Mouse (Mus musculus): ENCODE results near the gene Entpd1. TPM values are rescaled to one million over a fixed set of nuclear protein-coding genes. Genes with fewer than 3 reads are reported as not detected.
"Not testable (repeated sequence)": the region's sequence is repeated elsewhere in the genome, so short reads cannot be mapped to it uniquely, and the experiment has no call there.

Gene Entpd1
- polyA plus RNA-seq, 1 experiment from 2014 or later = 8.1 TPM

GRCm38 (mm10) chr19:40589530-40589880, 22.7 kb upstream of the Entpd1 start:
- Histone ChIP-seq H3K27me3 (no peaks in the 10 kb centered on the region), H3K36me3 (peaks cover 14% of the 10 kb centered on the region; the same call in 1 of the 2 replicates), H3K27ac (replicated peaks) (peak overlapping the region; percentile 76), H3K4me1 (replicated peaks) (peaks cover 21% of the 10 kb centered on the region), H3K9me3 (no peaks in the 10 kb centered on the region), H3K9ac (peak overlapping the region; percentile 87), H3K4me3 (peak overlapping the region; percentile 86), H3K4me2 (peak overlapping the region; percentile 80)
- no peak for ATAC-seq (ENCODE audit: low read depth)
- WGBS = 0% methylated on average over 10 of the region's 10 CpGs

DNA sequence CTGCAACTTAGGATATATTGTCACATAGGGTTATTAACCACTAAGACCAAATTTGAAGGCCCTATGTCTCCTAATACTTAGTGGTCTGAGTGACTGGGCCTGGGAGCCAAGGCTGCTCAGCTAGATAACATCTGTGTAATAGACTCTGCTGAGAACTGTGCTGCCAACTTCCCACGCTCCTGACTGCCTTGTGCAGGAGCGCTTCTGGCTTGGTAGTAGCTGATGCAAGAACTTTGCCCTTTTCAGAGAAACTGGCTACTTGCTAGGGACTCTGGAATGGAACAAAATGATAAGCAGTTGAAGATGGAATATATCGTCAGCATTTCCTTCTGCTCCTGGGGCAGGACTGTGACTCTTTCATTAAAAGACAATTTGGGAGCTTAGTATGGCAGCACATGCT, 16.9 kb upstream of the Entpd1 start:
- H3K9ac ChIP-seq = no peak overlapping the region
- H3K27me3 ChIP-seq = no peaks in the 10 kb centered on the region
- ATAC-seq (ENCODE audit: low read depth) = no peak
- no peaks in the 10 kb centered on the region for H3K9me3 ChIP-seq
- H3K4me1 ChIP-seq (replicated peaks) = no peaks in the 10 kb centered on the region
- no peak overlapping the region for H3K4me2 ChIP-seq
- H3K36me3 ChIP-seq = peaks cover 34% of the 10 kb centered on the region
- no peak overlapping the region for H3K27ac ChIP-seq (replicated peaks)
- H3K4me3 ChIP-seq = no peak overlapping the region
- WGBS = 91% methylated on average over 3 of the region's 3 CpGs

GRCm38 (mm10) chr19:40595831-40596230, 16.3 kb upstream of the Entpd1 start:
- no peaks in the 10 kb centered on the region for H3K27me3 ChIP-seq
- H3K9ac ChIP-seq = no peak overlapping the region
- 90% methylated on average over 8 of the region's 8 CpGs for WGBS
- no peak overlapping the region for H3K4me2 ChIP-seq
- no peak for ATAC-seq (ENCODE audit: low read depth)
- H3K36me3 ChIP-seq = peaks cover 34% of the 10 kb centered on the region
- no peak overlapping the region for H3K27ac ChIP-seq (replicated peaks)
- no peaks in the 10 kb centered on the region for H3K9me3 ChIP-seq
- no peaks in the 10 kb centered on the region for H3K4me1 ChIP-seq (replicated peaks)
- no peak overlapping the region for H3K4me3 ChIP-seq

GRCm38 (mm10) chr19:40600846-40601245, 11.3 kb upstream of the Entpd1 start:
- not testable (repeated sequence) for H3K4me2 ChIP-seq; H3K4me3 ChIP-seq; H3K27me3 ChIP-seq; H3K4me1 ChIP-seq (replicated peaks); H3K9me3 ChIP-seq; H3K9ac ChIP-seq; H3K27ac ChIP-seq (replicated peaks); ATAC-seq (ENCODE audit: low read depth)
- 90% methylated on average over 5 of the region's 5 CpGs for WGBS
- H3K36me3 ChIP-seq = peaks cover 39% of the 10 kb centered on the region

DNA sequence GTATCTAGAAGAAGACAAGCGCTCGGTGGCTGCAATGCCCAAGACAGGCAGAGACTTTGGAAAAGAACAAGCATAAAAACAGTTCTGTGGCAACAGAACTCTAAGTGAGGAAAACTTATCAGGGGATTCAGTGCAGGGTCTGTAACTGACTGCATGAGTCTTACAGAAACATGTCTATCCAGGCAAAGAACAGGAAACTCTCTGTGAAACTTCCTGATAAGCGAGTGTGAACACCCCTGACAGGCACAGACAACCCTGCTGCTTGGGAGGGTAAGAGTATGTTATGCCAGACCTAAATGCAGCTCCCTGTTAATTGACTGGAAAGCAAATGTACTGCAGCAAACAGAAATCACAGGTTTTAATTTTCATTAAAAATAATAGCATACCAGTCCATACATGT, 10.3 kb upstream of the Entpd1 start:
- ATAC-seq (ENCODE audit: low read depth) = no peak
- Histone ChIP-seq H3K4me1 (replicated peaks) (no peaks in the 10 kb centered on the region), H3K4me3 (no peak overlapping the region), H3K27me3 (no peaks in the 10 kb centered on the region), H3K9ac (no peak overlapping the region), H3K9me3 (no peaks in the 10 kb centered on the region), H3K36me3 (peaks cover 43% of the 10 kb centered on the region), H3K4me2 (no peak overlapping the region), H3K27ac (replicated peaks) (no peak overlapping the region)
- WGBS = 97% methylated on average over 3 of the region's 3 CpGs

DNA sequence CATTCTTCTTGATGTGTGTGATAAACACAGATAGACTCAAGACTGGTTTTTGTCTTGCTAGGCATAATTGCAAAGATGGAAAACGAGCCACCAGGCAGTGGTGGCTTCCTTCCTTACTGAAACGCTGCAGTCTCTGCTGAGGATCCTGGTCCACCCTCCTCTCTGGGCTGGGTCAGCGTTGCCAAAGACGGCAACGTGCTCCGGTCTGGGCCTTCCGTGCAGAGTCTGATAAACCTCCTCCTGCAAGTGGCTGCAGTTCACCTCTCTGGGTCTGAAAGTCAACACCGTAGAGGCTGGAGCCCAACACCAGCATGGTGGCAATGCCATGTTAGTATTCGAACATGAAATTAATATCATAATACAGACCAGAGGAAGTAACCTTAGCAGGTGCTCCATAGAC, 7.0 kb upstream of the Entpd1 start:
- WGBS = 95% methylated on average over 9 of the region's 9 CpGs

GRCm38 (mm10) chr19:40607676-40608075, 4.5 kb upstream of the Entpd1 start:
- WGBS = 94% methylated on average over 6 of the region's 6 CpGs
- Histone ChIP-seq H3K27ac (replicated peaks) (no peak overlapping the region), H3K9ac (no peak overlapping the region), H3K4me1 (replicated peaks) (peaks cover 12% of the 10 kb centered on the region), H3K9me3 (no peaks in the 10 kb centered on the region), H3K27me3 (no peaks in the 10 kb centered on the region), H3K36me3 (peaks cover 60% of the 10 kb centered on the region), H3K4me2 (no peak overlapping the region), H3K4me3 (no peak overlapping the region)
- no peak for ATAC-seq (ENCODE audit: low read depth)

More for the DNA sequence above, 7.0 kb upstream of the Entpd1 start:
- no peaks in the 10 kb centered on the region for H3K4me1 ChIP-seq (replicated peaks)
- no peak overlapping the region for H3K9ac ChIP-seq
- no peak overlapping the region for H3K4me3 ChIP-seq
- H3K36me3 ChIP-seq = peaks cover 62% of the 10 kb centered on the region
- ATAC-seq (ENCODE audit: low read depth) = no peak
- no peaks in the 10 kb centered on the region for H3K27me3 ChIP-seq
- H3K4me2 ChIP-seq = no peak overlapping the region
- no peak overlapping the region for H3K27ac ChIP-seq (replicated peaks)
- H3K9me3 ChIP-seq = no peaks in the 10 kb centered on the region

GRCm38 (mm10) chr19:40614811-40615210, 2.6 kb downstream of the Entpd1 start:
- 84% methylated on average over 7 of the region's 7 CpGs for WGBS
- H3K4me3 ChIP-seq = no peak overlapping the region
- peaks cover 12% of the 10 kb centered on the region for H3K4me1 ChIP-seq (replicated peaks)
- no peak for ATAC-seq (ENCODE audit: low read depth)
- H3K36me3 ChIP-seq = no peaks in the 10 kb centered on the region
- H3K9me3 ChIP-seq = no peaks in the 10 kb centered on the region
- H3K27ac ChIP-seq (replicated peaks) = no peak overlapping the region
- no peaks in the 10 kb centered on the region for H3K27me3 ChIP-seq
- H3K4me2 ChIP-seq = no peak overlapping the region
- no peak overlapping the region for H3K9ac ChIP-seq

GRCm38 (mm10) chr19:40616021-40616420, 3.9 kb downstream of the Entpd1 start:
- Histone ChIP-seq H3K9ac (no peak overlapping the region), H3K4me2 (no peak overlapping the region), H3K4me3 (no peak overlapping the region), H3K9me3 (no peaks in the 10 kb centered on the region), H3K27me3 (no peaks in the 10 kb centered on the region), H3K4me1 (replicated peaks) (peaks cover 6% of the 10 kb centered on the region), H3K27ac (replicated peaks) (no peak overlapping the region), H3K36me3 (no peaks in the 10 kb centered on the region)
- no peak for ATAC-seq (ENCODE audit: low read depth)
- WGBS = 88% methylated on average over 7 of the region's 7 CpGs

DNA sequence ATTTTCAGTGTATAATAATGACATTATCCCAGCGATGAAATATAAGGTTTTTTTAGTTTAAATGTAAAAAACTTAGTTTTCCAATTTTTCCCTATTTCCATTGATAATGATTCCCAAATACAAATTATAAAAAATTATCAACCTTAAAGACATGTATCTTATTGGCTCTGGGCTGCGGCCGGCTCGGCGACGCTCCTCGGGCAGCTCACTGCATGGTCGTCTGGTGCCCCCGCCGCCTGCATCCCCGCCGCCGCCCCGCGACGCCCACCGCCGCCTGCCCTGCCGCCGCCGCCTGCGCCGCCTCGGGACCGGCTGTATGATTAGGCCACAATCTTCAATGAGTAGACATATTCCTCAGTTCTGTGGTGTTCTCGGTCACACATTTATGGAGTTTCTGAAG, 9.4 kb downstream of the Entpd1 start:
- not testable (repeated sequence) for H3K9ac ChIP-seq; H3K4me2 ChIP-seq; H3K27me3 ChIP-seq; ATAC-seq (ENCODE audit: low read depth); H3K4me3 ChIP-seq; H3K4me1 ChIP-seq (replicated peaks); H3K9me3 ChIP-seq; H3K27ac ChIP-seq (replicated peaks); H3K36me3 ChIP-seq
- 62% methylated on average over 13 of the region's 26 CpGs for WGBS

DNA sequence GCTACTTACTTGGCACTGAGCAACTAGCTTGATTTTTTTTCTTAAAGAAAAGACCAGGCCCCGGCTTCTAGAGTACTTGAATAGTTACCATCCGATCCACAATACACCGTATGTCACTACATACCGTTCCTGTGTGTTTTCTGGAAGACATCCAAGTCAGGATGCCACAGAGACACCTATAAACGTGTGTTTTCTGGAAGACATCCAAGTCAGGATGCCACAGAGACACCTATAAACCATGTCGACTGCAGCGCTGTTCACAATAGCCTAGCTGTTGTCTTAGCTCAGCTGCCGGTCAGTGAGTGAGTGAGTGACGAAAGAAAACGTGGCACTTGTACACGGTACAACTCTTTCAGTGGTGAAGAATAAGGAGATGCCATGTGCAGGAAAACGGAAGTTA, 13.8 kb downstream of the Entpd1 start:
- H3K27me3 ChIP-seq = no peaks in the 10 kb centered on the region
- no peaks in the 10 kb centered on the region for H3K36me3 ChIP-seq
- no peak overlapping the region for H3K9ac ChIP-seq
- no peaks in the 10 kb centered on the region for H3K9me3 ChIP-seq
- no peak overlapping the region for H3K27ac ChIP-seq (replicated peaks)
- WGBS = 59% methylated on average over 12 of the region's 12 CpGs
- H3K4me2 ChIP-seq = no peak overlapping the region
- 0 out of 2 replicates have a peak, but pooled peaks cover 3% of the 10 kb centered on the region for H3K4me1 ChIP-seq (replicated peaks)
- H3K4me3 ChIP-seq = no peak overlapping the region
- ATAC-seq (ENCODE audit: low read depth) = no peak

GRCm38 (mm10) chr19:40628950-40629349, 16.8 kb downstream of the Entpd1 start:
- Histone ChIP-seq H3K9ac (no peak overlapping the region), H3K27ac (replicated peaks) (no peak overlapping the region), H3K9me3 (no peaks in the 10 kb centered on the region), H3K36me3 (no peaks in the 10 kb centered on the region), H3K27me3 (no peaks in the 10 kb centered on the region), H3K4me1 (replicated peaks) (0 out of 2 replicates have a peak, but pooled peaks cover 3% of the 10 kb centered on the region), H3K4me2 (no peak overlapping the region), H3K4me3 (no peak overlapping the region)
- no peak for ATAC-seq (ENCODE audit: low read depth)

GRCm38 (mm10) chr19:40630096-40630495, 17.9 kb downstream of the Entpd1 start:
- H3K36me3 ChIP-seq = no peaks in the 10 kb centered on the region
- 0 out of 2 replicates have a peak, but pooled peaks cover 1% of the 10 kb centered on the region for H3K9me3 ChIP-seq
- ATAC-seq (ENCODE audit: low read depth) = no peak
- 58% methylated on average over 3 of the region's 3 CpGs for WGBS
- no peak overlapping the region for H3K27ac ChIP-seq (replicated peaks)
- H3K4me3 ChIP-seq = no peak overlapping the region
- no peak overlapping the region for H3K9ac ChIP-seq
- no peak overlapping the region for H3K4me2 ChIP-seq
- H3K27me3 ChIP-seq = no peaks in the 10 kb centered on the region
- 0 out of 2 replicates have a peak, but pooled peaks cover 3% of the 10 kb centered on the region for H3K4me1 ChIP-seq (replicated peaks)
